Mouse (Mus musculus) heart, embryonic 16.5 days (tissue): ENCODE data around the gene Ldlr. TPM values are rescaled to one million over a fixed set of nuclear protein-coding genes. Genes with fewer than 3 reads are reported as not detected.
"Not testable (repeated sequence)": the region's sequence is repeated elsewhere in the genome, so short reads cannot be mapped to it uniquely, and the experiment has no call there.

ENCODE experiments used
- ATAC-seq: fragments of 200-750 bp; cut with Nextera tagmentation; replicated peaks from 2 replicates; pipeline ENCODE4 v1.8.0; 2017; ENCODE audit warnings: moderate number of reproducible peaks; ENCODE audit not compliant: insufficient read depth, low FRiP score; ENCODE audit errors: extremely low read depth
- H3K27ac ChIP-seq: fragments of 300-500 bp; sonication (generic); 2 replicates; pipeline ENCODE4 v1.5.1; 2014; ENCODE audit warnings: mild to moderate bottlenecking, low read length, control low read depth, moderate library complexity
- H3K27me3 ChIP-seq: fragments of 300-500 bp; sonication (generic); 2 replicates; pipeline ENCODE4 v1.6.1; 2014; ENCODE audit warnings: low read length, mixed read lengths; ENCODE audit not compliant: control insufficient read depth, insufficient read depth
- H3K36me3 ChIP-seq: fragments of 300-500 bp; sonication (generic); 2 replicates; pipeline ENCODE4 v1.6.1; 2014; ENCODE audit not compliant: control insufficient read depth, insufficient read depth
- H3K4me1 ChIP-seq: fragments of 300-500 bp; sonication (generic); 2 replicates; pipeline ENCODE4 v1.6.1; 2014; ENCODE audit warnings: low read length, mixed read lengths; ENCODE audit not compliant: control insufficient read depth, insufficient read depth
- H3K4me2 ChIP-seq: fragments of 300-500 bp; sonication (generic); 2 replicates; pipeline ENCODE4 v1.6.1; 2014; ENCODE audit warnings: low read depth, mild to moderate bottlenecking, control low read depth, low read length
- H3K4me3 ChIP-seq: fragments of 300-500 bp; sonication (generic); 2 replicates; pipeline ENCODE4 v1.5.1; 2014; ENCODE audit warnings: mild to moderate bottlenecking, control low read depth, low read length
- H3K9ac ChIP-seq: fragments of 300-500 bp; sonication (generic); 2 replicates; pipeline ENCODE4 v1.6.1; 2014; ENCODE audit warnings: low read length, control low read depth
- H3K9me3 ChIP-seq: fragments of 300-500 bp; sonication (generic); replicated peaks from 2 replicates; pipeline ENCODE4 v1.6.1; 2016; ENCODE audit warnings: low read length; ENCODE audit not compliant: control insufficient read depth
- WGBS: fragments of 180-500 bp; shearing (Covaris S2); extraction: QIAGEN DNeasy Blood & Tissue Kit; methylation state at CpG from one replicate; pipeline ENCODE4 v1.1.7; 2014; 5-methylcytosine and 5-hydroxymethylcytosine counted together
- polyA plus RNA-seq: library from polyadenylated mRNA; unstranded; fragments of >200 nt; fragmentation: Nextera tagmentation; extraction: Ambion mirVana; gene quantifications from 2 replicates; pipeline ENCODE4 v1.2.1, GENCODE M21; 2015

The Ldlr gene
- polyA plus RNA-seq, 1 experiment from 2014 or later = 17.7 TPM

DNA sequence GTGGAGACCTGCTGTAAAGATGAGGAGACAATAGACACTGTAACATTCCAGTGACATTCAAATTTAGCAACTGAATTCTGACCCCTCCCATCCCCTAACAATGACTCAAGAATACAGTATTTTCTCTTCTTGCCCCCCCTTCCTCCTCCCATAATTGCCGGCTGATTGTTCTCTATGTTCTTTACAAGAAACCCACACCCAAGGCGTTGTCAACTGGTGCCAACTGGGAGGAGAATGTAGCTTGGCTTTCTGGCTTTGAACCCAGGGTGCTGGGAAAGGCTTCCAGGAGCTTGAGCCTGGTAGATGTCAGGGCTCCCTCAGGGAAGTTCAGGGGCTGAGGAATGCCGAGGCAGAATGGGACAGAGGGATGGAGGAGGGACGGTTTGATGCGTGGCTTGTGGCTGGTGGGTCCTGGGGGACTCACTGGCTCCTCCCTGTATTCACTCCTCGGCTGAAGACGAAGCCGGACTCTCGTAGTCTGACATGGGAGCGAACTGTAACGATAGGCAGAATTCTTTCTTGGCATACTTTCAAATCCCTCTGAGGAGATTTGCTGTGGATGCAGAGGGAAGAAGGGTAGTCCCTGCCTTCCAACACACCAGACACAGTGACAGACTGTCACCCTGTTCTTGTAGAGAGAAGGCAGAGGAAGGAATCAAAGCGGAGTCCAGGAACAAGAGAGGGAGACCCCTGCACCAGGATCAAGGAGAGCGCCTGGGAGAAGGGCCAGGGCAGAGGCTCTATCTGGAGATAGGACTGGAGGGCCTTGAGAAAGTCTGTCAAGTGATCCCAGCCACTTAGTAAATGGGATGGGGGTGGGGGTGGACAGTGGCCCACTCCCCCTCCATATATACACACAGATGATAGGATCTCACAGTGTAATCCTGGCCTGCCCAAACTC is 45.5 kb downstream of the Ldlr start:
- no peaks in the 10 kb centered on the region for H3K27me3 ChIP-seq
- peak; percentile 57 for ATAC-seq
- no peaks in the 10 kb centered on the region for H3K9me3 ChIP-seq
- H3K4me2 ChIP-seq = no peak overlapping the region
- peak overlapping the region; percentile 80 for H3K27ac ChIP-seq
- H3K36me3 ChIP-seq = peaks cover 26% of the 10 kb centered on the region
- 32% methylated on average over 13 of the region's 13 CpGs for WGBS
- peaks cover 27% of the 10 kb centered on the region for H3K4me1 ChIP-seq
- no peak overlapping the region for H3K4me3 ChIP-seq
- H3K9ac ChIP-seq = peak overlapping the region; percentile 30; the same call in 1 of the 2 replicates

DNA sequence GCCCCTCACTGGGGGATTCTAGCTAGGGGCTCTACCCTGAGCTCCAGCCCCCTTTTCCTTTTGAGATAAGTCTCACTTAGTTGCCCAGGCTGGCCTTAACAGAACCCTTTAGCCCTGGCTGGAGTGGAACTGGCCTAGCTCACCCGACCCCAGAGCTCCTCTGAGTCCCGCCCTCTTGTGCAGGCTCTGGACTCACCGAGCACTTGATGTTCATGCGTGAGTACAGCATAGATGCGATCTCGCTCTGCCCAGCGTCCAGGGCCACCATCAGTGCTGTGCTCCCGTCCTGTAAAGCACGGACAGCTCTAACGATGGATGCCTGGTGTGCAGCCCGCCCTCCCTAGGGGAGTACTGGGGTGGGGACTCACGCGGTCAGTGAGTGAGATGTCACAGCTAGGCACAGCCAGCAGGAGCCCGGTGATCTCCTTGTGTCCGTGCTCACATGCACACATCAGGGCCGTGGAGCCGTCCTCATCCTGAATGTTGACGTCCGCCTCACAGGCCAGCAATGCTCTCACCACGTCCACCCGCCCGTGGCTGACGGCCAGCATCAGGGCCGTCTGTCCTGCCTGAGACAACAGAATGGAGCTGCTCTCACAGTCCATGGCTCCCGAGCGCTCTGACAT is 46.4 kb downstream of the Ldlr start:
- no peaks in the 10 kb centered on the region for H3K27me3 ChIP-seq
- 47% methylated on average over 26 of the region's 26 CpGs for WGBS
- no peak overlapping the region for H3K4me3 ChIP-seq
- peaks cover 35% of the 10 kb centered on the region for H3K36me3 ChIP-seq
- H3K4me1 ChIP-seq = peaks cover 23% of the 10 kb centered on the region
- peak; percentile 26; the same call in 1 of the 2 replicates for ATAC-seq
- peak overlapping the region; percentile 80 for H3K27ac ChIP-seq
- peak overlapping the region; percentile 34 for H3K9ac ChIP-seq
- H3K9me3 ChIP-seq = no peaks in the 10 kb centered on the region
- H3K4me2 ChIP-seq = no peak overlapping the region

DNA sequence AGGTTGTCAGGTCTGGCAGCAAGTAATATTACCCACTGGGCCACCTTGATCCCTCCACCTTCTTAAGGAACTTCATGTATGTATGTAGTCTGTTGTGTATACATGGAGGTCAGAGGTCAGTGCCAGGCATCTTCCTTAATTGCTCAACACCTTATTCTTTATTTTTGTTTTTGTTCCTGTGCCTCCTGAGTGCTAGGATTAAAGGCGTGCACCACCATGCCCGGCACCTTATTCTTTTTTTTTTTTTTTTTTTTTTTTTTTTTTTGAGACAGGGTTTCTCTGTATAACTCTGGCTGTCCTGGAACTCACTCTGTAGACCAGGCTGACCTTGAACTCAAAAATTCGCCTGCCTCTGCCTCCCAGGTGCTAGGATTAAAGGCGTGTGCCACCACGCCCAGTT is 50.1 kb downstream of the Ldlr start:
- H3K9me3 ChIP-seq, ATAC-seq, H3K4me3 ChIP-seq, H3K9ac ChIP-seq, H3K27ac ChIP-seq, H3K27me3 ChIP-seq, H3K4me2 ChIP-seq: not testable (repeated sequence)
- peaks cover 56% of the 10 kb centered on the region for H3K36me3 ChIP-seq
- 81% methylated on average over 5 of the region's 5 CpGs for WGBS
- peaks cover 18% of the 10 kb centered on the region for H3K4me1 ChIP-seq

DNA sequence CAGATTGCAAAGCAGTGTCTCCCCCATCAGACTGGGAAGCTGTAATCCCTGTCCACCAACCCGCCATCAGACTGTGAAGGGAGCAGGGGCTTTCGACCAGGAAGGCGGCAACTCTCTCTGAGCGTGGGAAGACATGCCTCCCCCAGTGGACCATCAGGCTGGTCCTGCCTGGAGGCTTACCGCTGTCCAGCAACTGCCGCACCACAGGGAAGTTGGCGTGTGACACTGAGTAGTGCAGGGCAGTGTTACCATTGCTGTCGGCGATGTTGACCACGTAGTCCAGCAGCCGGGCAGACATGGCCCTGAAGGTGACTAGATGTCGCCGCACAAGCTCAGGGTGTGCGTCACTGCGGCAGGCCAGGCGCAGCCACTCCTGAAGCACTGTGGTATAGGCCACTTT is 51.1 kb downstream of the Ldlr start:
- no peak overlapping the region for H3K4me3 ChIP-seq
- H3K9me3 ChIP-seq = no peaks in the 10 kb centered on the region
- 90% methylated on average over 16 of the region's 16 CpGs for WGBS
- no peak overlapping the region for H3K4me2 ChIP-seq
- H3K36me3 ChIP-seq = peaks cover 65% of the 10 kb centered on the region
- no peaks in the 10 kb centered on the region for H3K27me3 ChIP-seq
- no peak for ATAC-seq
- no peak overlapping the region for H3K27ac ChIP-seq
- H3K9ac ChIP-seq = no peak overlapping the region
- H3K4me1 ChIP-seq = peaks cover 8% of the 10 kb centered on the region

DNA sequence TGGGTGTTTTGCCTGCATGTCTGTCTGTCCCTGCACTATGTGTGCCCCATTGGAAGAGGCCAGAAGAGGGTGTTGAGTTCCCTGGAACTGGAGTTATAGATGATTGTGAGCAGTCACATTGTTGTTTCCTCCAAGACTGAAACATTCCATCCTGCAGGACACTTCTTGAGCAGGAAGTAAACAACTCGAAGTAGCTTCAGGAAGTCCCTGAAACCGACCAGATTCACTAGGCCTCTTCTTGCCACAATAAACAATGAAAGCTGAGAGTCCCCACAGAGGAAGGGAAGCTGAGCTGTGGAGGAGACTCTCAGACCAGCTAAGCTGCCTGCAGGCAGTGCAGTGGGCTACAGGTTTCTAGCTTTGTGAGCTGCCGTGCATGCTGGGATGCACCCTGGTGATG is 54.4 kb downstream of the Ldlr start:
- no peak overlapping the region for H3K4me3 ChIP-seq
- no peaks in the 10 kb centered on the region for H3K9me3 ChIP-seq
- H3K27ac ChIP-seq = no peak overlapping the region
- no peaks in the 10 kb centered on the region for H3K27me3 ChIP-seq
- peaks cover 9% of the 10 kb centered on the region for H3K4me1 ChIP-seq
- no peak for ATAC-seq
- 82% methylated on average over 3 of the region's 3 CpGs for WGBS
- peaks cover 63% of the 10 kb centered on the region for H3K36me3 ChIP-seq
- H3K4me2 ChIP-seq = no peak overlapping the region
- no peak overlapping the region for H3K9ac ChIP-seq

DNA sequence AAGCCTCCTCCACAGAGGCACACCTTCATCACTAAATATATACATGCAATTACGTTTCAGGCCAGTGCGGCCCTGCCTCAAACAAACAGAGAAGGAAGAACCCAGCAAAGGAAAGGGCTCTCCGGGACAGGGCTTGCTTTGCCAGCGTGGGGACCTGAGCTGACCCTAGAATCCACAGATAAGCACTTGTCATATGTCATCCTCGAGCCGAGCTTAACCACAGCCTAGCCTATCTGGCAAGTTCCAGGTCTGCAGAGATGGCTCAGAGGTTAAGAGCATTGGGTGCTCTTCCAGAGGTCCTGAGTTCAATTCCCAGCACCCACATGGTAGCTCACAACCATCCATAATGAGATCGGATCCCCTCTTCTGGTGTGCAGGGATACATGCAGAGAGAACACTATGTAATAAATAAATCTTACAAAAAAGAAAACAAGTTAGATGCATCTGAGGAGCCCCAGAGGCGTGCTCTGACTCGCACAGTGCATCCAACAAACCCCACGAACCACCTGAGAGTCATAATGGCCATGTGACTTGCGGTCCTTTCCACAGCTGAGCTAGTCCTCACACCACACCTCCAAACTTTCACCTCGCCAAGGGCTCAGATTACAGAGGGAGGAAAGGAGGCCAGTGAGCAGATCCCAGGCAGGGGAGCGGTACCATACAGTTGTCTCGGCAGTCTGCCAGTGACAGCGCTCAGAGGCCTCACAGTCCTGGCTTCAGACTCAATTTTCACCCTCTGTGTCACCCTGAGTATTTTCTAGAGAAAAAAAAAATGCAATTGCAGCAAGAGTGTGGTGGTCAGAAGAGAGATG is 58.6 kb downstream of the Ldlr start:
- Histone ChIP-seq H3K9me3 (no peaks in the 10 kb centered on the region), H3K27ac (peak overlapping the region; percentile 91), H3K4me2 (0 out of 2 replicates have a peak overlapping the region, but pooled peaks have one; percentile 0), H3K36me3 (peaks cover 36% of the 10 kb centered on the region), H3K27me3 (no peaks in the 10 kb centered on the region), H3K9ac (no peak overlapping the region), H3K4me3 (no peak overlapping the region), H3K4me1 (peaks cover 11% of the 10 kb centered on the region)
- WGBS = 52% methylated on average over 15 of the region's 15 CpGs
- ATAC-seq = peak; percentile 84

DNA sequence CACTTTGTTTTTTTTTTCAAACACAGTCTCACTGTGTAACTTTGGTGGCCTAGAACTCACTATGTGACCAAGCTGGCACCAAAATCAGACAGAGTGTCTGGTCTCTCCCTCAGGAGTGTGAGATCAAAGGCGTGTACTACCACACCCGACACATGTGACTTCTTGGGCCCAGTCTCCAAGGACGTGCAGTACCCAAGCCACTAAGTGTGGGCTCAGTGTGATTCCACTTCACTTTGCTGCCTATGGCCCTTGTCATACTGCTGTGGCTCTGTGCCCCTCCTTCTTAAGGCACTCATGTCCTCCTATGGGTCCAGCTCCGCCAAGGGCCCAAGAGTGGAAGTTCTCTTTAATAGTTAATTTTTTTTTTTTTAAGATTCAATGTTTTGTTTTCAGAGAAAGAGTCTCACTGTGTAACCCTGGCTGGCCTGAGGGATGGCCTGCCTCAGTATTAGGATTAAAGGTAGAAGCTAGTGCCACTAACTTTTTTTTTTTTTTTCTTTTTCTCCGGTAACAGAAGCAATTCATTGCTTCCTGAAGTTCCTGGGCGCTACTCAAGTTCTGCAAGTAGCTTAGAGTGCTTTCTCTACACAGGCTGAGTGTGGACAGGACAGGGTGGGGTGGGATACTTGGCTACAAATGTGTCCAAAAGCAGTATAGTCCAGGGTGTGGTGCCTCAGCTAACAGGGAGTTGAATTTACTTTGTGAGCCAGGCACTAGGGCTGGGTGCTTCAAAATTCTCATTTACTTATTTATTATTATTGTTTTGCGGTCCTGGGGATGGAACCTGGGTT is 61.4 kb downstream of the Ldlr start:
- no peak for ATAC-seq
- H3K27ac ChIP-seq = peak overlapping the region; percentile 9; the same call in 1 of the 2 replicates
- no peaks in the 10 kb centered on the region for H3K9me3 ChIP-seq
- H3K27me3 ChIP-seq = no peaks in the 10 kb centered on the region
- no peak overlapping the region for H3K9ac ChIP-seq
- no peak overlapping the region for H3K4me2 ChIP-seq
- peaks cover 29% of the 10 kb centered on the region for H3K4me1 ChIP-seq
- peaks cover 13% of the 10 kb centered on the region for H3K36me3 ChIP-seq
- H3K4me3 ChIP-seq = no peak overlapping the region
- WGBS = 83% methylated on average over 7 of the region's 7 CpGs

DNA sequence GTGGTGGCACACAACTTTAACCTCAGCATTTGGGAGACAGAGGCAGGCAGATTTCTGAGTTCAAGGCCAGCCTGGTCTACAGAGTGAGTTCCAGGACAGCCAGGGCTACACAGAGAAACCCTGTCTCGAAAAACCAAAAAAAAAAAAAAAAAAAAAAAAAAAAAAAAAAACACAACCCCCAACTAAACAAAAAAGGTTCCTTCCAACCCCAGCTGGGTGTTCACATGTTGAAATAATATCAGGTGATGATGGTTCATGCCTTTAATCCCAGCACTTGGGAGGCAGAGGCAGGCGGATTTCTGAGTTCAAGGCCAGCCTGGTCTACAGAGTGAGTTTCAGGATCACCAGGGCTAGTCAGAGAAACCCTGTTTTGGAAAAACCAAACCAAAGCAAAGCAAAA is 63.0 kb downstream of the Ldlr start:
- H3K27me3 ChIP-seq, H3K9ac ChIP-seq, H3K4me3 ChIP-seq, ATAC-seq, H3K27ac ChIP-seq, H3K36me3 ChIP-seq, H3K4me2 ChIP-seq, H3K9me3 ChIP-seq: not testable (repeated sequence)
- WGBS = 69% methylated on average over 1 of the region's 2 CpGs
- H3K4me1 ChIP-seq = peaks cover 31% of the 10 kb centered on the region
